Mouse (Mus musculus) MEL (cell line): ENCODE data around the gene Gm42715.

Experiments
- CTCF ChIP-seq, 3 experiments: IDR thresholded peaks in 2 of 3; conservative IDR thresholded peaks in 1 of 3; 2 replicates each; pipeline ENCODE4 v1.5.1; 2011 to 2012; ENCODE audit warnings: low read length in 3 of 3, low read depth in 2 of 3, mild to moderate bottlenecking in 2 of 3, improper control_type of control experiment in 1 of 3, inconsistent platforms in 1 of 3, mixed read lengths in 1 of 3, moderate library complexity in 1 of 3; ENCODE audit not compliant: control insufficient read depth in 1 of 3, insufficient read depth in 1 of 3, poor library complexity in 1 of 3, severe bottlenecking in 1 of 3
- ETS1 ChIP-seq: IDR thresholded peaks from 2 replicates; pipeline ENCODE4 v1.6.1; 2012; ENCODE audit warnings: low read depth, mild to moderate bottlenecking, inconsistent platforms, low read length, improper control_type of control experiment, moderate library complexity
- MEF2A ChIP-seq: IDR thresholded peaks from 2 replicates; pipeline ENCODE4 v1.6.1; 2014; ENCODE audit warnings: low read depth, mild to moderate bottlenecking, inconsistent platforms, low read length, improper control_type of control experiment; ENCODE audit not compliant: poor library complexity, insufficient replicate concordance, severe bottlenecking; ENCODE audit errors: extremely low read depth

GRCm38 (mm10) chr7:127513016-127513390, 6.4 kb upstream of the Gm42715 start:
- no peak for TF ChIP-seq ETS1
- TF ChIP-seq MEF2A: no peak
- no peak for TF ChIP-seq CTCF (IDR thresholded peaks at IDR 0.05 in 2 of 3, conservative IDR thresholded peaks at IDR 0.05 in 1 of 3; ENCODE audit: control insufficient read depth in 1 of 3, insufficient read depth in 1 of 3, low read depth in 2 of 3, low read length in 3 of 3, poor library complexity in 1 of 3, severe bottlenecking in 1 of 3)
